Comparison of ENCODE assay signal across 38 mouse cellular contexts in genomic region chr5:129756886-129757285, GRCm38 (mm10). TPM values are rescaled to one million over a fixed set of nuclear protein-coding genes. Genes with fewer than 3 reads are reported as not detected.
"Had no signal": no experiment of that assay in that cellular context is flagged by ENCODE, and none has a peak within 500 bp of the region (broad histone marks: within the 10 kb centered on the region; RNA-seq: fewer than 3 reads in every experiment).

No protein-coding gene starts in this region.

- DNase-seq: gastrocnemius, postnatal 14 days; gastrocnemius, postnatal 36 days; heart, adult 11 months; heart, adult 2 months; heart, postnatal 14 days; heart, postnatal 36 days; kidney, adult 18-20 months; kidney, adult 8-10 months; kidney, postnatal 10 days; kidney, postnatal 25 days; kidney, postnatal 4 days; layer of hippocampus, postnatal 36 days; left cerebral cortex, postnatal 4 days had no signal

- H3K4me3 ChIP-seq: heart, adult 2 months; heart, embryonic 13.5 days; heart, embryonic 15.5 days; hindbrain, embryonic 13.5 days; hindbrain, embryonic 15.5 days; intestine, embryonic 15.5 days; layer of hippocampus, adult 2 months; limb, embryonic 13.5 days; limb, embryonic 15.5 days; liver, embryonic 12.5 days had no signal

- ATAC-seq: inflammation-experienced regulatory T-cells, adult 6 months; intestine, embryonic 15.5 days; intestine, postnatal 0 days; liver, embryonic 12.5 days had no signal

- H3K27ac ChIP-seq: heart, adult 2 months; heart, embryonic 13.5 days; heart, embryonic 15.5 days; hindbrain, embryonic 13.5 days; hindbrain, embryonic 15.5 days; intestine, embryonic 15.5 days; layer of hippocampus, adult 2 months; limb, embryonic 13.5 days; limb, embryonic 15.5 days; liver, embryonic 12.5 days had no signal

- H3K27me3 ChIP-seq: heart, embryonic 13.5 days; heart, embryonic 15.5 days; hindbrain, embryonic 13.5 days; hindbrain, embryonic 15.5 days; intestine, embryonic 15.5 days; limb, embryonic 13.5 days; limb, embryonic 15.5 days; liver, embryonic 12.5 days had no signal

- H3K9me3 ChIP-seq: heart, embryonic 13.5 days; heart, embryonic 15.5 days; hindbrain, embryonic 13.5 days; hindbrain, embryonic 15.5 days; intestine, embryonic 15.5 days; limb, embryonic 13.5 days; limb, embryonic 15.5 days; liver, embryonic 12.5 days had no signal

- H3K4me1 ChIP-seq: heart, embryonic 13.5 days; heart, embryonic 15.5 days; intestine, embryonic 15.5 days had no signal

- H3K9ac ChIP-seq: heart, embryonic 13.5 days; heart, embryonic 15.5 days; hindbrain, embryonic 13.5 days; hindbrain, embryonic 15.5 days; intestine, embryonic 15.5 days; limb, embryonic 13.5 days; limb, embryonic 15.5 days; liver, embryonic 12.5 days had no signal

- H3K4me2 ChIP-seq: heart, embryonic 11.5 days; heart, embryonic 13.5 days; heart, embryonic 15.5 days; hindbrain, embryonic 13.5 days; hindbrain, embryonic 15.5 days; intestine, embryonic 15.5 days; limb, embryonic 13.5 days; limb, embryonic 15.5 days; liver, embryonic 12.5 days had no signal

RNA-seq across cellular contexts. Expression of gene Sept14, which starts 48.6 kb away (rescaled TPM):
- total RNA-seq: gastrocnemius, adult 8-10 months; gastrocnemius, postnatal 14 days; gastrocnemius, postnatal 36 days; heart, adult 2 months; heart, postnatal 14 days; heart, postnatal 36 days; hematopoietic stem cell, adult 5-6 weeks; layer of hippocampus, adult 2 months; layer of hippocampus, postnatal 10 days; layer of hippocampus, postnatal 36 days; left cerebral cortex, adult 18-20 months; left cerebral cortex, adult 8-10 months; left cerebral cortex, postnatal 10 days; left cerebral cortex, postnatal 25 days; left cerebral cortex, postnatal 4 days; liver, adult 2 months had no signal
- polyA plus RNA-seq: heart, adult 2 months; heart, embryonic 11.5 days; heart, embryonic 13.5 days; heart, embryonic 15.5 days; heart, postnatal 0 days; hindbrain, embryonic 11.5 days; hindbrain, embryonic 13.5 days; hindbrain, embryonic 15.5 days; inflammation-experienced regulatory T-cells, adult 6 months; intestine, embryonic 15.5 days; intestine, postnatal 0 days; kidney, embryonic 14.5 days; kidney, embryonic 16.5 days; limb, embryonic 11.5 days; limb, embryonic 13.5 days; limb, embryonic 15.5 days; liver, adult 2 months; liver, embryonic 12.5 days had no signal
